Mouse (Mus musculus): ENCODE results near the gene Gcsh. TPM values are rescaled to one million over a fixed set of nuclear protein-coding genes. Genes with fewer than 3 reads are reported as not detected.
A peak's percentile ranks its signal among the peaks of the same experiment; 100 is the strongest.

Gcsh gene
- polyA plus RNA-seq, 1 experiment from 2014 or later: 134 TPM

GRCm38 (mm10) chr8:116975606-116976005, 17.7 kb downstream of the Gcsh start:
- WGBS: 56% methylated on average over 5 of the region's 5 CpGs
- Histone ChIP-seq H3K36me3 (no peaks in the 10 kb centered on the region), H3K4me2 (no peak overlapping the region), H3K9ac (replicated peaks) (peak overlapping the region; percentile 34; the same call in 1 of the 2 replicates), H3K4me1 (replicated peaks) (peaks cover 8% of the 10 kb centered on the region; the same call in 1 of the 2 replicates), H3K4me3 (replicated peaks) (no peak overlapping the region), H3K27me3 (no peaks in the 10 kb centered on the region), H3K9me3 (no peaks in the 10 kb centered on the region), H3K27ac (no peak overlapping the region)
- ATAC-seq (ENCODE audit: insufficient number of reproducible peaks, insufficient read depth, low FRiP score, low TSS enrichment, low read depth): no peak

- Histone ChIP-seq H3K9me3 (no peaks in the 10 kb centered on the region), H3K4me2 (no peak overlapping the region), H3K27ac (no peak overlapping the region)
Observed at GRCm38 (mm10) chr8:116975066-116975465, 18.3 kb downstream of the Gcsh start.

GRCm38 (mm10) chr8:116969531-116969930, 23.8 kb downstream of the Gcsh start:
- WGBS: 91% methylated on average over 6 of the region's 6 CpGs
- no peak overlapping the region for H3K4me3 ChIP-seq (replicated peaks)

More at GRCm38 (mm10) chr8:116975066-116975465, 18.3 kb downstream of the Gcsh start:
- peak overlapping the region; percentile 34; the same call in 1 of the 2 replicates for H3K9ac ChIP-seq (replicated peaks)
- WGBS: 42% methylated on average over 5 of the region's 5 CpGs
- no peaks in the 10 kb centered on the region for H3K27me3 ChIP-seq
- ATAC-seq (ENCODE audit: insufficient number of reproducible peaks, insufficient read depth, low FRiP score, low TSS enrichment, low read depth): no peak
- no peak overlapping the region for H3K4me3 ChIP-seq (replicated peaks)
- H3K4me1 ChIP-seq (replicated peaks): peaks cover 7% of the 10 kb centered on the region; the same call in 1 of the 2 replicates
- no peaks in the 10 kb centered on the region for H3K36me3 ChIP-seq

GRCm38 (mm10) chr8:116954415-116954814, 38.9 kb downstream of the Gcsh start:
- H3K27me3 ChIP-seq: no peaks in the 10 kb centered on the region
- no peaks in the 10 kb centered on the region for H3K9me3 ChIP-seq
- no peak overlapping the region for H3K9ac ChIP-seq (replicated peaks)
- ATAC-seq (ENCODE audit: insufficient number of reproducible peaks, insufficient read depth, low FRiP score, low TSS enrichment, low read depth): no peak
- 90% methylated on average over 9 of the region's 9 CpGs for WGBS
- H3K4me2 ChIP-seq: no peak overlapping the region
- H3K4me3 ChIP-seq (replicated peaks): no peak overlapping the region
- H3K27ac ChIP-seq: no peak overlapping the region
- peaks cover 6% of the 10 kb centered on the region for H3K4me1 ChIP-seq (replicated peaks)
- peaks cover 67% of the 10 kb centered on the region for H3K36me3 ChIP-seq

More at GRCm38 (mm10) chr8:116969531-116969930, 23.8 kb downstream of the Gcsh start:
- Histone ChIP-seq H3K9me3 (no peaks in the 10 kb centered on the region), H3K4me2 (no peak overlapping the region), H3K9ac (replicated peaks) (no peak overlapping the region), H3K36me3 (no peaks in the 10 kb centered on the region), H3K27ac (no peak overlapping the region), H3K4me1 (replicated peaks) (no peaks in the 10 kb centered on the region), H3K27me3 (no peaks in the 10 kb centered on the region)
- ATAC-seq (ENCODE audit: insufficient number of reproducible peaks, insufficient read depth, low FRiP score, low TSS enrichment, low read depth): no peak

GRCm38 (mm10) chr8:116952428-116952827, 40.9 kb downstream of the Gcsh start:
- 88% methylated on average over 8 of the region's 8 CpGs for WGBS
- no peak overlapping the region for H3K4me3 ChIP-seq (replicated peaks)
- no peaks in the 10 kb centered on the region for H3K9me3 ChIP-seq
- no peak overlapping the region for H3K27ac ChIP-seq
- no peaks in the 10 kb centered on the region for H3K27me3 ChIP-seq
- H3K4me1 ChIP-seq (replicated peaks): peaks cover 6% of the 10 kb centered on the region
- no peak overlapping the region for H3K4me2 ChIP-seq
- H3K9ac ChIP-seq (replicated peaks): no peak overlapping the region
- ATAC-seq (ENCODE audit: insufficient number of reproducible peaks, insufficient read depth, low FRiP score, low TSS enrichment, low read depth): no peak
- peaks cover 47% of the 10 kb centered on the region for H3K36me3 ChIP-seq

GRCm38 (mm10) chr8:116951778-116952177, 41.6 kb downstream of the Gcsh start:
- Histone ChIP-seq H3K4me1 (replicated peaks) (peaks cover 6% of the 10 kb centered on the region), H3K4me2 (no peak overlapping the region), H3K27ac (no peak overlapping the region), H3K9ac (replicated peaks) (no peak overlapping the region), H3K9me3 (no peaks in the 10 kb centered on the region), H3K36me3 (peaks cover 41% of the 10 kb centered on the region), H3K27me3 (no peaks in the 10 kb centered on the region), H3K4me3 (replicated peaks) (no peak overlapping the region)
- ATAC-seq (ENCODE audit: insufficient number of reproducible peaks, insufficient read depth, low FRiP score, low TSS enrichment, low read depth): no peak
- 93% methylated on average over 2 of the region's 2 CpGs for whole genome bisulfite sequencing

GRCm38 (mm10) chr8:116951369-116951768, 42.0 kb downstream of the Gcsh start:
- H3K4me1 ChIP-seq (replicated peaks): peaks cover 6% of the 10 kb centered on the region
- H3K9ac ChIP-seq (replicated peaks): no peak overlapping the region
- no peak overlapping the region for H3K27ac ChIP-seq
- no peaks in the 10 kb centered on the region for H3K27me3 ChIP-seq
- no peak for ATAC-seq (ENCODE audit: insufficient number of reproducible peaks, insufficient read depth, low FRiP score, low TSS enrichment, low read depth)
- H3K4me3 ChIP-seq (replicated peaks): no peak overlapping the region
- peaks cover 37% of the 10 kb centered on the region for H3K36me3 ChIP-seq
- H3K9me3 ChIP-seq: no peaks in the 10 kb centered on the region
- no peak overlapping the region for H3K4me2 ChIP-seq
- WGBS: 74% methylated on average over 5 of the region's 5 CpGs

- H3K9me3 ChIP-seq: no peaks in the 10 kb centered on the region
- no peaks in the 10 kb centered on the region; the same call in 1 of the 2 replicates for H3K36me3 ChIP-seq
- ATAC-seq (ENCODE audit: insufficient number of reproducible peaks, insufficient read depth, low FRiP score, low TSS enrichment, low read depth): no peak
- 93% methylated on average over 7 of the region's 7 CpGs for WGBS
- H3K9ac ChIP-seq (replicated peaks): no peak overlapping the region
- H3K27ac ChIP-seq: no peak overlapping the region
- no peaks in the 10 kb centered on the region for H3K27me3 ChIP-seq
- peaks cover 18% of the 10 kb centered on the region for H3K4me1 ChIP-seq (replicated peaks)
- no peak overlapping the region for H3K4me2 ChIP-seq
- H3K4me3 ChIP-seq (replicated peaks): no peak overlapping the region
Observed at GRCm38 (mm10) chr8:116947589-116947988, 45.7 kb downstream of the Gcsh start.

- ATAC-seq (ENCODE audit: insufficient number of reproducible peaks, insufficient read depth, low FRiP score, low TSS enrichment, low read depth): no peak
- Histone ChIP-seq H3K27me3 (no peaks in the 10 kb centered on the region), H3K36me3 (no peaks in the 10 kb centered on the region; the same call in 1 of the 2 replicates), H3K27ac (no peak overlapping the region), H3K4me3 (replicated peaks) (no peak overlapping the region), H3K4me1 (replicated peaks) (peaks cover 18% of the 10 kb centered on the region), H3K4me2 (no peak overlapping the region), H3K9me3 (no peaks in the 10 kb centered on the region), H3K9ac (replicated peaks) (no peak overlapping the region)
- WGBS: 96% methylated on average over 6 of the region's 6 CpGs
Observed at GRCm38 (mm10) chr8:116946851-116947250, 46.5 kb downstream of the Gcsh start.

GRCm38 (mm10) chr8:116946268-116946838, 47.0 kb downstream of the Gcsh start:
- Histone ChIP-seq H3K9me3 (no peaks in the 10 kb centered on the region), H3K27ac (no peak overlapping the region), H3K9ac (replicated peaks) (no peak overlapping the region), H3K4me1 (replicated peaks) (peaks cover 14% of the 10 kb centered on the region), H3K4me3 (replicated peaks) (no peak overlapping the region), H3K27me3 (no peaks in the 10 kb centered on the region), H3K4me2 (no peak overlapping the region), H3K36me3 (peaks cover 2% of the 10 kb centered on the region; the same call in 1 of the 2 replicates)
- WGBS: 81% methylated on average over 21 of the region's 21 CpGs
- no peak for ATAC-seq (ENCODE audit: insufficient number of reproducible peaks, insufficient read depth, low FRiP score, low TSS enrichment, low read depth)

GRCm38 (mm10) chr8:116945169-116945910, 48.0 kb downstream of the Gcsh start:
- Histone ChIP-seq H3K36me3 (peaks cover 9% of the 10 kb centered on the region; the same call in 1 of the 2 replicates), H3K4me3 (replicated peaks) (no peak overlapping the region), H3K9ac (replicated peaks) (0 out of 2 replicates have a peak overlapping the region, but pooled peaks have one; percentile 4), H3K27ac (no peak overlapping the region), H3K4me2 (no peak overlapping the region), H3K27me3 (no peaks in the 10 kb centered on the region), H3K9me3 (no peaks in the 10 kb centered on the region), H3K4me1 (replicated peaks) (peaks cover 13% of the 10 kb centered on the region)
- ATAC-seq (ENCODE audit: insufficient number of reproducible peaks, insufficient read depth, low FRiP score, low TSS enrichment, low read depth): no peak
- 88% methylated on average over 9 of the region's 9 CpGs for WGBS
